Mouse (Mus musculus) layer of hippocampus, adult 18-20 months (tissue): ENCODE measurements around the gene Crip2. TPM values are rescaled to one million over a fixed set of nuclear protein-coding genes. Genes with fewer than 3 reads are reported as not detected.

ENCODE experiments used
- DNase-seq, 2 experiments: peaks; one replicate each; pipeline ENCODE4 v3.0.0; 2022; ENCODE audit warnings: low spot score in 2 of 2
- long read RNA-seq: library from polyadenylated mRNA; stranded (forward); transcript quantifications from one replicate; pipeline ENCODE4 v2.0.0, GENCODE M21; 2021
- total RNA-seq, 2 experiments: library from RNA; stranded (reverse); gene quantifications; 2 replicates each; pipeline ENCODE4 v1.2.3; 2021

Gene Crip2
- 100 to 1,000 TPM in 1 of 2 experiments, 10 to 100 TPM in 1; 91.2 to 107 TPM for total RNA-seq
- long read RNA-seq, transcript Crip2-201 (7 exons, 1,439 nt), result major isoform, 88 of 94 reads
- long read RNA-seq, partial matches to known transcripts, result 0 of 94 reads
- long read RNA-seq, other reads (novel, unspliced or antisense), result 3 of 94 reads

- DNase-seq, result peak; percentile 91 to 93
These were observed at the start of gene Crip2 for GRCm38 (mm10) chr12:113139908-113140615. Crip2 (plus strand) TSS chr12:113140236.

GRCm38 (mm10) chr12:113097040-113097439, 43.0 kb upstream of the Crip2 start:
- no peak for DNase-seq

- DNase-seq, result no peak
These were observed 42.2 kb upstream of the Crip2 start, which contains the start of gene Mta1 for GRCm38 (mm10) chr12:113097749-113098281. Mta1 (plus strand) TSS chr12:113098278.

DNA sequence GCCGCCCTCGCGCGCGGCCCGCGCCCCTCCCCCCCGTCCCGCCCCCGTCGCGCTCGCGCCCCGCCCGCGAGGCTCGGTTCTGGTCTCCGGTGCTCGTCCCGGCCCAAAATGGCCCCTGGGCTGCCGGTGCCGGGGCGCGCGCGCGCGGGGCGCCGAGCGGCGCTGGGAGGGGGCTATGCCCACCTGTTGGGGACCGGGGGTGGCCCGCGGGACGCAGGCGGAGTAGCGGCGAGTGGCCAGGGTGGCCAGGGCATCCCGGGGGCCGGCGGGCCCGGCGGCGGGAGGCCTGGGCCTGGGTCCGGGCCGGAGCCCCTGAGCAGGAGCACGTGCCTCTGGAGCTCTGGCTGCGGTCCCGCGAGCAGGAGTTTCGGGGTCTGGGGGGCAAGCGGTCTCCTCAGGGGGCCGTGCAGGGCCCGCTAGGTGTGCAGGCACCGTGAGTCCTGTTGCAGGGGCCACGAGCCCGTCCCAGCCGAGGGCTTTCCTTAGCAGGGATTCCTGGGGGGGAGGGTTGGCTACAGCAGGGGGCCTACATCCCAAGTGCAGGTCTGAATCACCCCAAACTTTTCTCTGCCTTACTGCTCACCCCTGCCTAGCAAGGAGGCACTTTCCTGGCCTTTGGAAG, 41.4 kb upstream of the Crip2 start:
- DNase-seq, result no peak

GRCm38 (mm10) chr12:113099470-113100237, 40.4 kb upstream of the Crip2 start:
- DNase-seq, result no peak

- no peak for DNase-seq
These were observed 39.5 kb upstream of the Crip2 start for GRCm38 (mm10) chr12:113100448-113101076.

DNA sequence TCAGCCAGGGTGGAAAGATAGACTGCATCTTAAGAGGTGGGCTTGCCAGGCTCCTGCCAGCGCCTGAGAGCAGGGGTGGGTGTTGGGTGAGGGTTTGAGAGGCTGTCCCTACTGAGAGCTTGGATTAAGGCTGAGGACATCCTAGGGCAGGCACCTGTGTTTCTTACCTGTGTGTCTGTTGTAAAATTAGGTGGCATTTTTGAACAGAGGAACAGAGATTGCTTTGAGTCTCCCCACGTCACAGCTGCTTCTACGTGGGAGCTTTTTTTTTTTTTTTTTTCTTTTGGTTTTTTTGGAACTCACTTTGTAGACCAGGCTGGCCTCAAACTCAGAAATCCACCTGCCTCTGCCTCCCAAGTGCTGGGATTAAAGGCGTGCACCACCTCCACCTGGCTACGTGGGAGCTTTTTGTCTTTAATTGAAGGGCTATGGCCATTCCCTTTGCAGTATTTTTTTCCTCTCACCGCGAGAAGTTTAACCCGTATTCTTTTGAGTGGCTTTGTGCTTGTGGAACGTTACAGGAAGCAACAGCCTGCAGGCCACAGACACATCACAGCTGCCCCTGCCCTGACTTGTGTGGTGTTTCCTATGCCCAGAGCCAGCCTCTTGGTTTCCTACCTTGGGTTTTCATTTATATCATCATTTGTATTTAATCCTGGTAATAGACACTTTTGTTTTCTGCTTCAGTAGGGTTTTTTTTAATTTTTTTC, 38.6 kb upstream of the Crip2 start:
- no peak for DNase-seq

- peak in 1 of 2 experiments; percentile 67 for DNase-seq
These were observed 37.6 kb upstream of the Crip2 start for GRCm38 (mm10) chr12:113102461-113102860.

GRCm38 (mm10) chr12:113103846-113104451, 36.1 kb upstream of the Crip2 start:
- DNase-seq, result no peak

DNA sequence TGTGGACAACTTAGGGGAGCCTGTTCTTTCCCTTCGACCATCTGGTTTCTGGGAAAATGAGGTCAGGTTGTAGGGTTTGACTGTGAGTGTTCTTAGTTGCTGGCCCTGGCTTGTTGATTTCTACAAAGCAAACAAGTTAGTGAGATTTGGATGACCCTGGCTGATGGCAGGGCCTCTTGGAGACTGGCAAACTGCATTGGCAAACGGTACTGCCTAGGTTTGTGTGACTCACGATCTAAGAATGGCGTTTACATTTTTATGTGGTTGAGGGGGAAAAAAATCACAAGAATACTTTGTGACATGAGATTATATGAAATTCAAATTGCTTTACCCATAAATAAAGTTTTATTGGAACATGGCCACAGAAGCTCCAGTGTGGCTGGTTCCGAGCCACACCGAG, 33.6 kb upstream of the Crip2 start:
- DNase-seq, result no peak

DNA sequence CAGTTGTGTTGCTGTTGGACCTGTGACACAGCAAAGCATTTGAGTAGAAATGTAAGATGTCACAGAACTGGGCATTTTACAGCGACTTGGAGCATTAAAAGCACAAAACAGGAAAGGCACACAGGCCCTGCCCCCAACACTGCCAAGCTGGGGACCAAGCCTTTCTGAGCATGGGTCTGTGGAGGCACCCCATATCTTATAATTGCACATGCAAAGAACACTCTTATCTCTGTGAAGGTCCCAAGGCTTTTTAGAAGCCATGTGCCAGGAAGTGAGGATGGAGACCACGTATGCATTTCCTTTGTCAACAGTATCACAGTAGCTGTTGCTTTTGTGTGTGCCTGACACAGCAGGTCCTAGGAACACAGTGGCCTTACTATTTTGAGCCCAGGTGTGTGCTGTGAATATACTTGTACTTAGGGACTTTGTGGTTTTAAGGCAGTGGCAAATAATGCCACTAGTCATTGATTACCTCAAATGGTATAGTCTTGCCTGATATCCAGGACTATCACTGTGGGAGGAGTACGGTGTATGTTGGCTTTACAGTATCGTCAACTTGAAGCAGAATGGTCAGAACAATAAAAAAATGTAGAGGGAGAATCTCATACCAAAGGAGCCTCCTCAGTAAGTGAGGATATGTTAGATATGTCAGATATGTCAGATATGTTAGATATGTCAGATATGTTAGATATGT, 32.5 kb upstream of the Crip2 start:
- DNase-seq, result no peak

DNA sequence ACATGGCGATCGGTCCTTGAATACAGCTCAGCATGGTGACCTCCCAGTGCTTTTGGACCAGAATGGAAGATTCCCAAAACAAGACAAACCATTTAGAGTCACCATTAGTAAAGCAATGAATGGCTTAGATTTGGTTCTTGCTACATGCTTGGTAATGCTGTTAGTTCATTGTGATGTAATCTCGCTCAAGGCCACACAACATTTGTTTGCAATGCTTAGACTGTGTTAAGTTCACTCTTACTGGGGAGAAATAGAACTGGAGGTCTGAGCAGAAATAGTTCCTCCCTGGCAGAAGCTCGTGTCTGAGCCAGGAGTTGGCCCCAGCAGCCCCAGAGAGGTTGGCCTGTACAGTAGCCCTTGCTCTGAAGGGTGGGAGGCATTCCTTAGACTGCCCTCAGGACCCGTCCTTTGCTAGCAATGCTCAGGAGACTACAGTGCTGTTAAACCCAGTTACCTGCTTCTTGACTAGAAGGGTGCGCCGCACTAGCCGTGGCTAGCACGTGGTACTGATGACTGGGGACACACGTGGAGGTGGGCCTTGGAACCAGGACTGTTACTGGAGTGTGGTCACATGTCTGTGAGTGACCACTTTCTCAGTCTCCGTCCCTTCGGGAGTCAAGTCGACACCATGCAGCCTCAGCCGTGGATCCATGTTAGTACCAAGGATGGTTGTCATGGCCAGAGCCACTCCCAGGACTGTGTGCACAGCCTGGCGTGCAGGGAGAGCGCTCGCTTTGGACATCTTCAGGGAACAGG, 31.3 kb upstream of the Crip2 start:
- no peak for DNase-seq

- DNase-seq, result peak in 1 of 2 experiments; percentile 61
These were observed 30.2 kb upstream of the Crip2 start for GRCm38 (mm10) chr12:113109801-113110200.

- DNase-seq, result no peak
These were observed 25.9 kb upstream of the Crip2 start for GRCm38 (mm10) chr12:113114141-113114540.

DNA sequence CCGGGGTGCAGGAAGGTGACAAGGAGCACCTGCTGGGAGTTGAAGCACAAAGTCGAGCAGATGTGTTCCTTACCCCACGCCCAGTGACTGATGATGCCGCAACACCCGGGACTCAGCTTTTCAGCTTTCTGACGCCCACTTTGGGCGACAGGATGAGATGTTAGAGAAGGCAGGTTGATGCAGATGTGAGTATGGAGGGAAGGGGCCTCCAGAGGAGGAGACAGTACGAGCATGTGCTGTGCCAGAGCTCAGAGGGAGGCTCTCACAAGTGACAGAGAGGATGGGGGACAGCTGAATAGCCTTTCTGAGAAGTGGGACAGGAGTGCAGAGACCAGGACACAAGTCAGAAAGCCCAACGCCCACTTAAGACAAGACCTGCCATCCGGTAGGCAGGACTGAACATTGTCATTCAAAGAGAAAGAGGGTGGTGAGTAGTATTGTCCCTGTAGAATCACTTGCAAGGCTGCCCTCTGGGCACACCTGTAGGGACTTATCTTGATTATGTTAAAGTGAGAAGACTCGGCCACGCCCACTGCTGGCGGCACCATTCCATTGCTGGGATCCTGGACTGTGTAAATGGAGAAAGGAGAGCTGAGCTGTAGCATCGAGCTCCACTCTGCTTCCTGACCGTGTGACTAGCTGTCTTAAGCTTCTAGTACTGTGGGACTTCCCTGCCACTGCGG, 25.0 kb upstream of the Crip2 start:
- no peak for DNase-seq

DNA sequence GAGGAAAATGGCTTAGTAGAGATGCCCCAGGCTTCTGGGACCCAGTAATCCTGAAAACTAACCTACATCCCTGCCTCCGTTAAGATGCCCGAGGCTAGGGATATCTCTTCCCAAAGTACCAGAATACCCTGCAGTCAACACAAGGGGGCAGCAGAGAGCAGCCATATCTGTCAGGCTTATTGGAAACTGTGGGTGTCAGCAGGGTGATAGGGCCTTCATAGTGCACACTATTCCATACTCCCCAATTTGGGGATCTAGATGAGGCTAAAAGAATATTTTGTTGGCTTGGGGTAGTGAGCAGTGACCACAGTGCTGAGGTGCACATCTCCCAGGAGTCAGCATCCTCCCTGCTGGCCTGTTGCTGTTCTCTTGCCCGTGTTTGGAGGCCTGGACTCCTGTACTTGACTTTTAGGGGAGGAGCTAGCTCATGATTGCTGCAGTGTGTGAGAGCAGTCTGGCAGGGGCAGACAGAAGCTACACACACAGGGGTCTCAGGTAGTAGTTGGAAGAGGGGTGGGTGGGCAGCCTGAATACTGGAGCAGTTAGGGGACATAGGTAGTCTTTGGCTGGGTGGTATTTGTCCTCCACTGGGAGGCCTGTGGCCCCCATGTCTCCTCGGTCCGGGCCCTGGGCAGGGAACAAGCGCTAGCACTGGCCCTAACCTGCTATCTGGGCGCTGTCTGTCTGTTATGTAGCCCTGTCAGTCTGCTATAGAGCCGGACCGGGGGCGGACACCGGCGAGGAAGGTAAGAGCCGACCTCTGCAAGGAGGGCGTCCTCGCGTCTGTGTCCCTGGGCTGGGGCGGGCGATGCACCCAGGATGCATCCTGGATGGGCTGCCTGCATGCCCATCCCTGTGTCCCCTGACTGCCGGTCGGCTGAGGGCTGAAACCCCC, 20.3 kb upstream of the Crip2 start:
- peak; percentile 75 to 86 for DNase-seq

- no peak for DNase-seq
These were observed 15.3 kb upstream of the Crip2 start for GRCm38 (mm10) chr12:113124726-113125125.
